Mouse (Mus musculus): Measurements from ENCODE around the gene 1110004F10Rik. TPM values are rescaled to one million over a fixed set of nuclear protein-coding genes. Genes with fewer than 3 reads are reported as not detected.

Gene 1110004F10Rik
- total and polyA plus RNA-seq, 2 experiments from 2014 or later: 148 to 329 TPM

DNA sequence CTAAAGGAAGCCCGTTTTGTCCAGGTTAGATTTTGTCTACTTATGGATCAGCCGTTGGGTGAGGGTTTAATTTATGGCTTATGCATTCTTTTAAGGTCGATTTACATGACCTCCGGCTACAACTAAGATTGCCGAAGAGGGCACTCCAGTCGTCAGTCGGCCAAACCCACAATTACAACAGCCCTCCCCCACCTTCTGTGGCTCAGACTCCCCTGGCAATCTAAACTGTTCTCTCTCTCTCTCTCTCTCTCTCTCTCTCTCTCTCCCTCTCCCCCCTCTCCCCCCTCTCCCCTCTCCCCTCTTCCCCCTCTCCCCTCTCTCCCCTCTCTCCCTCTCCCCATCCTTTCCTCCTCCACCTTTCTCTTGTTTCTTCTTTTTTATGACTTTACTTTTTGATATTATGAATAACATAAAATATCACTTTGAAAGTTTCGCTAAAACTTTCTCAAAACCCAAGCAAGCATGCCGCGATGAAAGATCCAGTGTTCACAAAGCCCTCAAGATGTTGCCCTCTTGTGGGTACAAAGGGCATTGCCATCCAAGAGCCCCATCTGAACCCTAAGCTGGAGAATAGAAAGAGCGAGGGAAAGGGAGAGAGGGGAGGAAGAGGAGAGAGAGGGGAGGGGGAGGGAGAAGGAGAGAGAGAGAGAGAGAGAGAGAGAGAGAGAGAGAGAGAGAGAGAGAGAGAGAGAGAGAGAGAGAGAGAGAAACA lies 6.4 kb upstream of the 1110004F10Rik start:
- H3K9ac ChIP-seq (replicated peaks; ENCODE audit: low read length): peak overlapping the region; percentile 67; the same call in 1 of the 2 replicates
- peaks cover 12% of the 10 kb centered on the region for H3K27me3 ChIP-seq (ENCODE audit: insufficient read depth, low read length)

DNA sequence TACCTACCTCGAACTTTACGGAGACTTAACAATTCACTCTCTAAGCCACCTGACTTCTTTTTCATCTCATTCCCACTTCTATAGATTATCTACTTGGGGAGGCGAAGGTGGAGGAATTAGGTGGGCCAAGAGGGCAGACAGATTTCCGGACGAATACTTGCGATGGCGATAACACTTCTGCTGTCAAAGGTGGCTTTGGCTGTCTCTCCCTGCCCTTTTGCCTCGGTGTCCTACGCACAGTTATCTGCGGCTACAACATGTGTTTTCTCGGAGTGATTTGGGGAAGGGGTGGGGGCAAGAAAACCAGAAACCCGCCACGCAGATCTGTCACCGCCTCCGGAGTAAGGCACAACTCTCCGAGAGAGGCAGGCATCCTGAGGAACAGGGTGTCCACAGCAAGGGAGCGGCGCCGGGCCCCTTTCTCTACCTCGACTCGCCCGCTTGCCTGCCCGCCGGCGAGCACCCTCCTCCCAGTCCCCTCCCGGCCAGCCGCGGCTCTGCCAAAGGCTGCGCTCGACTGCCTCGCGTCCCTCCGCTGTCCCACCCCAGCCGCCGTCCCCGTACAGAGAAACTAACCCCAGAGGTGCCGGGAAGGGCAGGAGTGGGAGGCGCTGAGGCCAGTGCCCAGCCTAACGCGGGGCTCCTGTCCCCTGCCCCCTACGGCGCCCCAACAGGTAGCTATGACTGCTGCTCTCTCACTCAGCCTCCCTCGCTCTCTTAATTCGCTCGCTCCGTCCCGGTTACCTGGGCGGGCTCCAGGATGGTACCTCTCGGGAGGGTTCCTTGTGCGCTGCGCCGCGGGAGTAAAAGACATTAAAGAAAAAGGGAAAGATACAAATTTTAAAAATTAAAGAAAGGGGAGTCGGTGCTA lies 5.6 kb upstream of the 1110004F10Rik start:
- H3K4me3 ChIP-seq (ENCODE audit: low read length): peak overlapping the region; percentile 52
- H3K27me3 ChIP-seq (ENCODE audit: insufficient read depth, low read length): peaks cover 14% of the 10 kb centered on the region
- no peaks in the 10 kb centered on the region for H3K9me3 ChIP-seq (ENCODE audit: low read length)
- ATAC-seq (peak; percentile 75), DNase-seq (ENCODE audit: low spot score) (peak; percentile 68)
- peak overlapping the region; percentile 75 for H3K27ac ChIP-seq
- peak overlapping the region; percentile 96 for H3K4me2 ChIP-seq (ENCODE audit: low read depth, low read length)
- 1% methylated on average over 54 of the region's 54 CpGs for WGBS
- H3K4me1 ChIP-seq (ENCODE audit: insufficient read depth, low read length): peaks cover 12% of the 10 kb centered on the region; the same call in 1 of the 2 replicates
- H3K36me3 ChIP-seq (ENCODE audit: insufficient read depth, low read length): no peaks in the 10 kb centered on the region
- no peak for TF ChIP-seq CTCF (IDR thresholded peaks at IDR 0.05; ENCODE audit: low read depth)
- H3K9ac ChIP-seq (replicated peaks; ENCODE audit: low read length): peak overlapping the region; percentile 44

More for the DNA sequence above, 6.4 kb upstream of the 1110004F10Rik start:
- peak; percentile 91 for DNase-seq (ENCODE audit: low spot score)
- TF ChIP-seq CTCF (IDR thresholded peaks at IDR 0.05; ENCODE audit: low read depth): peak; percentile 86
- H3K4me3 ChIP-seq (ENCODE audit: low read length): peak overlapping the region; percentile 52
- H3K27ac ChIP-seq: peak overlapping the region; percentile 87
- H3K4me1 ChIP-seq (ENCODE audit: insufficient read depth, low read length): peaks cover 12% of the 10 kb centered on the region; the same call in 1 of the 2 replicates
- peak overlapping the region; percentile 96 for H3K4me2 ChIP-seq (ENCODE audit: low read depth, low read length)
- no peaks in the 10 kb centered on the region for H3K36me3 ChIP-seq (ENCODE audit: insufficient read depth, low read length)
- WGBS: under 1% methylated on average over 11 of the region's 11 CpGs
- ATAC-seq: peak; percentile 59
- no peaks in the 10 kb centered on the region for H3K9me3 ChIP-seq (ENCODE audit: low read length)

DNA sequence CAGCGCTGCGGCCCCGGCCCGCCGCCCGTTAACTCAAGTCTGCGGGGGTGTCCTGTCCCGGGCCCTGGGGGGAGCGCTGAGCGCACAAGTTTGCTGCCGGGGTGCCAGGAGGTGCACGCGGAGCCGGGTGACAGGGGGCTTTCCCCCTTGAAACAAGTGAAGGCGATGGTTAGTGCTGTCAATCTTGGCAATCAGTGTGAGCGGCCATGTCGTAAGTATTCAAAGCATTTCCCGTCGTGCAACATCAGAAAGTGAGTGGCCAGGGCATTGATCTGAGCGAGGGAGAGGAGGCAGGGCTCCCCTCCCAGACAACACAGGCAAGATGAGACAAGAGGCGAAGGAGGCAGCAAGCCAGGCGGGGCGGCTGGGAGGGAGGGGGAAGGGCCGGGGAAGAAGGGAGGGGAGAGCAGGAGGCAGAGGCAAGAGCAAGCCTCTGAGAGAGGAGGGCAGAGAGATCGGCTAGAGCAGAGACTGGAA lies 4.9 kb upstream of the 1110004F10Rik start:
- peaks cover 19% of the 10 kb centered on the region for H3K27me3 ChIP-seq (ENCODE audit: insufficient read depth, low read length)
- TF ChIP-seq CTCF (IDR thresholded peaks at IDR 0.05; ENCODE audit: low read depth): no peak
- peak overlapping the region; percentile 75 for H3K27ac ChIP-seq
- peak; percentile 66 for ATAC-seq
- peak overlapping the region; percentile 44 for H3K9ac ChIP-seq (replicated peaks; ENCODE audit: low read length)
- peak; percentile 68 for DNase-seq (ENCODE audit: low spot score)
- under 1% methylated on average over 25 of the region's 25 CpGs for WGBS
- no peaks in the 10 kb centered on the region for H3K9me3 ChIP-seq (ENCODE audit: low read length)
- peak overlapping the region; percentile 52 for H3K4me3 ChIP-seq (ENCODE audit: low read length)
- H3K4me1 ChIP-seq (ENCODE audit: insufficient read depth, low read length): peaks cover 16% of the 10 kb centered on the region
- peak overlapping the region; percentile 96 for H3K4me2 ChIP-seq (ENCODE audit: low read depth, low read length)
- H3K36me3 ChIP-seq (ENCODE audit: insufficient read depth, low read length): no peaks in the 10 kb centered on the region

DNA sequence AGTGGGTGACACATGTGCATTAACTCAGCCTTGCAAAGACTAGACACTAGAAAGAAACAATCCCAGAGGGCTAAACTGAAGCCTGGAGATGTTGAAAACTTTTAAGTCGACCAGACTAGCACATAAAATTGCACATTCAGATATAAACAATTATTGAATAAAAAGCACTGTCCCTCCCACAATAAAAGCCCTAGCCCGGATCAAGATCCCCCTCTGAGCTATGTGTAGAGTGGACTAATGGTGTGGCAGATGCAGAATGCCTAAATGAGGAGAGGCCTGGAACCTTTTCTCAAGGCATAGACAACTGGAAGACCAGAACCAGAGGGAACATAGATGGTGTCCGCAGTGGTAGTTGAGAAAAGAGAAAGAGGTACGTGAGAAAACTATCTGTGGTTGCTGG lies 3.7 kb upstream of the 1110004F10Rik start:
- H3K4me3 ChIP-seq (ENCODE audit: low read length): no peak overlapping the region
- no peak for DNase-seq (ENCODE audit: low spot score)
- H3K36me3 ChIP-seq (ENCODE audit: insufficient read depth, low read length): no peaks in the 10 kb centered on the region
- no peak overlapping the region for H3K9ac ChIP-seq (replicated peaks; ENCODE audit: low read length)
- WGBS: 57% methylated on average over 4 of the region's 4 CpGs
- no peak for TF ChIP-seq CTCF (IDR thresholded peaks at IDR 0.05; ENCODE audit: low read depth)
- no peak for ATAC-seq
- H3K4me2 ChIP-seq (ENCODE audit: low read depth, low read length): peak overlapping the region; percentile 96; the same call in 1 of the 2 replicates
- H3K4me1 ChIP-seq (ENCODE audit: insufficient read depth, low read length): peaks cover 18% of the 10 kb centered on the region
- no peak overlapping the region for H3K27ac ChIP-seq
- peaks cover 19% of the 10 kb centered on the region for H3K27me3 ChIP-seq (ENCODE audit: insufficient read depth, low read length)
- H3K9me3 ChIP-seq (ENCODE audit: low read length): no peaks in the 10 kb centered on the region

DNA sequence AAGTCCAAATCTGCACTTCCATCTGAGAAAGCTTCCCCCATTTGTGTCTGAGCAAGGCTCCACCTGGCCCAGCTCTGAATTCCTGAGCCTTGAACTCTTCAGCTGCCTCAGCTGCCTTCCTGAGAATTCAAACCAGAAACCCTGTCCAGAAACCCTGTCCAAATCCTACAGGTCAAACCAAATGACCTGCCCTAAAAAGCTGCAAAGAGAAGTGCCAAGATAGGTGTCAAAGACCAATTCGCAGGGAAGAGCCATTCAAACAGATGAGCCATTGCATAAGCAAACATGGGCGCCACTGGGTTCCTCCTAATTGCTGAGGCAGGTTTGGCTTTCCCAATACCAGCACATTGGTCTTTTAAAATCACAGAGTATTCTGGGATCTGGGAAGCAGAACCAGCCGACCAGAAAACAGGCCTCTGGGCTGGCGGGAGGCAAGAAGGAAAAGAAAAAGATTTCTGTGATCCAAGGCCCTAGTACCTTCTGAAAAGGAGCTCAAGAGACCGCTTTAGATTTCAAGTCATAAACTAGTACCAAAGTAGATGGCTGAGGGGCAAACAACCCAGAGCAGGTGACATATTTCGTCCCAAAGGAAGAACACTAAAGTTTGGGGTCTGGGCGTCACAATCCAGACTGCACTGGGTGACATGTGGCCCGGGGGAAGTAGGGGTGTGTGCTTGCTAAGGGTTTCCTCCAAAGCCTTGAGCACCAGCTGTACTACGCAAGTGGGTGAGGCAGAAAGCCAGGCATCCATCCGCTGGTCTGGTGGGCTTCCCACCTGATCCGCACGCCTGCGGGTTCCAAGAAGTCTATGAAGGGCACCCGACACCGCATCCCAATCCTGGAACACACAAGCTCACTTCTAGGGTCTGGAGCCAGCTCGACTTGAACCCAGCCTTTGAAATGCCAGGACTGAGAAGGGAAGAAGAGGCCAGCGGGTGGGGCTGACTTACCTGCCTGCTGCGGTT lies 2.3 kb upstream of the 1110004F10Rik start:
- 39% methylated on average over 18 of the region's 18 CpGs for WGBS
- H3K4me3 ChIP-seq (ENCODE audit: low read length): no peak overlapping the region; the same call in 1 of the 2 replicates
- H3K36me3 ChIP-seq (ENCODE audit: insufficient read depth, low read length): no peaks in the 10 kb centered on the region
- H3K4me1 ChIP-seq (ENCODE audit: insufficient read depth, low read length): peaks cover 12% of the 10 kb centered on the region
- peaks cover 16% of the 10 kb centered on the region for H3K27me3 ChIP-seq (ENCODE audit: insufficient read depth, low read length)
- no peak overlapping the region for H3K9ac ChIP-seq (replicated peaks; ENCODE audit: low read length)
- no peak for TF ChIP-seq CTCF (IDR thresholded peaks at IDR 0.05; ENCODE audit: low read depth)
- H3K4me2 ChIP-seq (ENCODE audit: low read depth, low read length): peak overlapping the region; percentile 1; the same call in 1 of the 2 replicates
- DNase-seq (ENCODE audit: low spot score) (no peak), ATAC-seq (no peak)
- no peaks in the 10 kb centered on the region for H3K9me3 ChIP-seq (ENCODE audit: low read length)
- H3K27ac ChIP-seq: no peak overlapping the region

DNA sequence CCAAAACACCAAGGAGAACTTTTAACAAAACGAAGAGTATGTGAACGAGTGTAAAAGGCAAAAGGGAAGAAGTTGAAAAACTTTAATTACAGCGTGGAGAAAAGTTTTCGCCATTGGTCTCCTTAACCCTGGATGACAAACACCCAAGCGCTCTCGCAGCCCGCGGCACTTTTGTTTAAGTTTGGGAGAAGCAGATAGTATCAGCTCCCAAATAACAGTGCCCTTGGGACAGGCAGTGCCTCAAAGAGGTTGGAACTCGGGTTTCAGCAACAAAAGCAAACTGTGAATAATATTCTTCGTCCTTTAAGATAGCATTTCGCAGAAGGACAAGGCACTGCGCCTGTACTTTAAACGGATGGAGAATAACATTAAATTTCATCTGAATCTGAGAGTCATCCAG lies 1.2 kb upstream of the 1110004F10Rik start:
- peak overlapping the region; percentile 42 for H3K4me3 ChIP-seq (ENCODE audit: low read length)
- no peak overlapping the region for H3K27ac ChIP-seq
- no peak for ATAC-seq
- no peak overlapping the region for H3K9ac ChIP-seq (replicated peaks; ENCODE audit: low read length)
- peaks cover 16% of the 10 kb centered on the region for H3K27me3 ChIP-seq (ENCODE audit: insufficient read depth, low read length)
- H3K9me3 ChIP-seq (ENCODE audit: low read length): no peaks in the 10 kb centered on the region
- no peak for TF ChIP-seq CTCF (IDR thresholded peaks at IDR 0.05; ENCODE audit: low read depth)
- no peak for DNase-seq (ENCODE audit: low spot score)
- H3K4me1 ChIP-seq (ENCODE audit: insufficient read depth, low read length): peaks cover 12% of the 10 kb centered on the region
- H3K4me2 ChIP-seq (ENCODE audit: low read depth, low read length): peak overlapping the region; percentile 84
- H3K36me3 ChIP-seq (ENCODE audit: insufficient read depth, low read length): no peaks in the 10 kb centered on the region
- WGBS: 8% methylated on average over 13 of the region's 13 CpGs

All from hindbrain, postnatal 0 days (tissue).